Mouse (Mus musculus): ENCODE measurements at regions not wholly inside any gene's neighbourhood (a gene's known extent, or its start where the extent isn't known, plus 50 kb on each side); places are given as distances from the start of the nearest gene placed in this dataset.

- no peak overlapping the region for H3K4me3 ChIP-seq (ENCODE audit: control insufficient read depth, insufficient read depth, low read length)
- WGBS = 89% methylated on average over 4 of the region's 4 CpGs
- no peak overlapping the region for H3K27ac ChIP-seq (ENCODE audit: control insufficient read depth, insufficient read depth, low read length)
- no peaks in the 10 kb centered on the region for H3K36me3 ChIP-seq (ENCODE audit: control insufficient read depth, insufficient read depth, low read length)
- H3K4me1 ChIP-seq (replicated peaks; ENCODE audit: control insufficient read depth, insufficient read depth, low read length) = no peaks in the 10 kb centered on the region
- DNase-seq = no peak
- no peaks in the 10 kb centered on the region for H3K27me3 ChIP-seq (ENCODE audit: control insufficient read depth, insufficient read depth, low read length)
- no peak for TF ChIP-seq CTCF (IDR thresholded peaks at IDR 0.05; ENCODE audit: borderline replicate concordance, control insufficient read depth, extremely low read depth, insufficient read depth, low read length, poor library complexity)
- TF ChIP-seq POLR2A (IDR thresholded peaks at IDR 0.05; ENCODE audit: control insufficient read depth, extremely low read depth, insufficient read depth, low read length, poor library complexity) = no peak
Observed at GRCm38 (mm10) chr3:133744552-133745118, 199.7 kb upstream of the Tet2 start.

GRCm38 (mm10) chr3:133748756-133749737 lies 204.1 kb upstream of the Tet2 start:
- TF ChIP-seq POLR2A (IDR thresholded peaks at IDR 0.05; ENCODE audit: control insufficient read depth, extremely low read depth, insufficient read depth, low read length, poor library complexity) (no peak), CTCF (IDR thresholded peaks at IDR 0.05; ENCODE audit: borderline replicate concordance, control insufficient read depth, extremely low read depth, insufficient read depth, low read length, poor library complexity) (no peak)
- no peak for DNase-seq
- no peaks in the 10 kb centered on the region for H3K27me3 ChIP-seq (ENCODE audit: control insufficient read depth, insufficient read depth, low read length)
- H3K36me3 ChIP-seq (ENCODE audit: control insufficient read depth, insufficient read depth, low read length) = no peaks in the 10 kb centered on the region
- WGBS = 86% methylated on average over 10 of the region's 10 CpGs
- H3K4me1 ChIP-seq (replicated peaks; ENCODE audit: control insufficient read depth, insufficient read depth, low read length) = no peaks in the 10 kb centered on the region
- no peak overlapping the region for H3K27ac ChIP-seq (ENCODE audit: control insufficient read depth, insufficient read depth, low read length)
- H3K4me3 ChIP-seq (ENCODE audit: control insufficient read depth, insufficient read depth, low read length) = no peak overlapping the region

- no peaks in the 10 kb centered on the region for H3K4me1 ChIP-seq (replicated peaks; ENCODE audit: control insufficient read depth, insufficient read depth, low read length)
- H3K27me3 ChIP-seq (ENCODE audit: control insufficient read depth, insufficient read depth, low read length) = no peaks in the 10 kb centered on the region
- WGBS = 90% methylated on average over 8 of the region's 8 CpGs
- H3K27ac ChIP-seq (ENCODE audit: control insufficient read depth, insufficient read depth, low read length) = no peak overlapping the region
- DNase-seq = no peak
- TF ChIP-seq POLR2A (IDR thresholded peaks at IDR 0.05; ENCODE audit: control insufficient read depth, extremely low read depth, insufficient read depth, low read length, poor library complexity) (no peak), CTCF (IDR thresholded peaks at IDR 0.05; ENCODE audit: borderline replicate concordance, control insufficient read depth, extremely low read depth, insufficient read depth, low read length, poor library complexity) (no peak)
- no peak overlapping the region for H3K4me3 ChIP-seq (ENCODE audit: control insufficient read depth, insufficient read depth, low read length)
- no peaks in the 10 kb centered on the region for H3K36me3 ChIP-seq (ENCODE audit: control insufficient read depth, insufficient read depth, low read length)
Observed at GRCm38 (mm10) chr3:133750061-133750460, 205.1 kb upstream of the Tet2 start.

GRCm38 (mm10) chr3:133750606-133751005 lies 205.7 kb upstream of the Tet2 start:
- no peaks in the 10 kb centered on the region for H3K27me3 ChIP-seq (ENCODE audit: control insufficient read depth, insufficient read depth, low read length)
- TF ChIP-seq CTCF (IDR thresholded peaks at IDR 0.05; ENCODE audit: borderline replicate concordance, control insufficient read depth, extremely low read depth, insufficient read depth, low read length, poor library complexity) = no peak
- no peak for TF ChIP-seq POLR2A (IDR thresholded peaks at IDR 0.05; ENCODE audit: control insufficient read depth, extremely low read depth, insufficient read depth, low read length, poor library complexity)
- no peak overlapping the region for H3K27ac ChIP-seq (ENCODE audit: control insufficient read depth, insufficient read depth, low read length)
- H3K4me3 ChIP-seq (ENCODE audit: control insufficient read depth, insufficient read depth, low read length) = no peak overlapping the region
- no peaks in the 10 kb centered on the region for H3K36me3 ChIP-seq (ENCODE audit: control insufficient read depth, insufficient read depth, low read length)
- WGBS = 90% methylated on average over 3 of the region's 3 CpGs
- no peaks in the 10 kb centered on the region for H3K4me1 ChIP-seq (replicated peaks; ENCODE audit: control insufficient read depth, insufficient read depth, low read length)
- no peak for DNase-seq

- H3K4me3 ChIP-seq (ENCODE audit: control insufficient read depth, insufficient read depth, low read length) = no peak overlapping the region
- WGBS = 73% methylated on average over 3 of the region's 3 CpGs
- H3K27me3 ChIP-seq (ENCODE audit: control insufficient read depth, insufficient read depth, low read length) = no peaks in the 10 kb centered on the region
- TF ChIP-seq POLR2A (IDR thresholded peaks at IDR 0.05; ENCODE audit: control insufficient read depth, extremely low read depth, insufficient read depth, low read length, poor library complexity) (no peak), CTCF (IDR thresholded peaks at IDR 0.05; ENCODE audit: borderline replicate concordance, control insufficient read depth, extremely low read depth, insufficient read depth, low read length, poor library complexity) (no peak)
- no peak overlapping the region for H3K27ac ChIP-seq (ENCODE audit: control insufficient read depth, insufficient read depth, low read length)
- no peaks in the 10 kb centered on the region for H3K4me1 ChIP-seq (replicated peaks; ENCODE audit: control insufficient read depth, insufficient read depth, low read length)
- no peak for DNase-seq
- no peaks in the 10 kb centered on the region for H3K36me3 ChIP-seq (ENCODE audit: control insufficient read depth, insufficient read depth, low read length)
Observed at GRCm38 (mm10) chr3:133751011-133751410, 206.1 kb upstream of the Tet2 start.

- H3K4me1 ChIP-seq (replicated peaks; ENCODE audit: control insufficient read depth, insufficient read depth, low read length) = no peaks in the 10 kb centered on the region
- no peak overlapping the region for H3K4me3 ChIP-seq (ENCODE audit: control insufficient read depth, insufficient read depth, low read length)
- no peak overlapping the region for H3K27ac ChIP-seq (ENCODE audit: control insufficient read depth, insufficient read depth, low read length)
- no peak for TF ChIP-seq POLR2A (IDR thresholded peaks at IDR 0.05; ENCODE audit: control insufficient read depth, extremely low read depth, insufficient read depth, low read length, poor library complexity)
- H3K27me3 ChIP-seq (ENCODE audit: control insufficient read depth, insufficient read depth, low read length) = no peaks in the 10 kb centered on the region
- no peaks in the 10 kb centered on the region for H3K36me3 ChIP-seq (ENCODE audit: control insufficient read depth, insufficient read depth, low read length)
- no peak for DNase-seq
- WGBS = 81% methylated on average over 4 of the region's 4 CpGs
Observed at GRCm38 (mm10) chr3:133751565-133751964, 206.6 kb upstream of the Tet2 start.

All from thymus, adult 2 months (tissue).